Mouse (Mus musculus) neural tube, embryonic 11.5 days (tissue): ENCODE results near the gene Ikzf4. TPM values are rescaled to one million over a fixed set of nuclear protein-coding genes. Genes with fewer than 3 reads are reported as not detected.

Source experiments
- ATAC-seq: fragments of 200-750 bp; cut with Nextera tagmentation; 2 replicates; pipeline ENCODE4 v1.8.0; 2017; ENCODE audit warnings: moderate number of reproducible peaks, mild to moderate bottlenecking, moderate TSS enrichment, moderate library complexity; ENCODE audit not compliant: insufficient read depth, low FRiP score, low TSS enrichment
- DNase-seq: peaks from one replicate; pipeline ENCODE4 v3.0.0-alpha.2; 2015; ENCODE audit warnings: low spot score
- H3K27ac ChIP-seq: fragments of 300-500 bp; sonication (generic); 2 replicates; pipeline ENCODE4 v1.5.1; 2014; ENCODE audit warnings: low read depth, mild to moderate bottlenecking, low read length
- H3K27me3 ChIP-seq: fragments of 300-500 bp; sonication (generic); 2 replicates; pipeline ENCODE4 v1.6.1; 2014; ENCODE audit warnings: mild to moderate bottlenecking, low read length, mixed read lengths; ENCODE audit not compliant: control insufficient read depth, insufficient read depth
- H3K36me3 ChIP-seq: fragments of 300-500 bp; sonication (generic); 2 replicates; pipeline ENCODE4 v1.6.1; 2014; ENCODE audit warnings: mild to moderate bottlenecking, low read length, moderate library complexity, mixed read lengths; ENCODE audit not compliant: control insufficient read depth, insufficient read depth
- H3K4me1 ChIP-seq: fragments of 300-500 bp; sonication (generic); 2 replicates; pipeline ENCODE4 v1.6.1; 2014; ENCODE audit warnings: low read length, mixed read lengths; ENCODE audit not compliant: control insufficient read depth, insufficient read depth
- H3K4me2 ChIP-seq: fragments of 300-500 bp; sonication (generic); 2 replicates; pipeline ENCODE4 v1.6.1; 2014; ENCODE audit warnings: low read depth, mild to moderate bottlenecking, moderate library complexity
- H3K4me3 ChIP-seq: fragments of 300-500 bp; sonication (generic); 2 replicates; pipeline ENCODE4 v1.5.1; 2014; ENCODE audit warnings: low read depth, low read length
- H3K9ac ChIP-seq: fragments of 300-500 bp; sonication (generic); 2 replicates; pipeline ENCODE4 v1.6.1; 2014; ENCODE audit warnings: mild to moderate bottlenecking, low read length
- H3K9me3 ChIP-seq: fragments of 300-500 bp; sonication (generic); 2 replicates; pipeline ENCODE4 v1.6.1; 2016; ENCODE audit warnings: low read length; ENCODE audit not compliant: control insufficient read depth
- WGBS: fragments of 180-500 bp; shearing (Covaris S2); extraction: QIAGEN DNeasy Blood & Tissue Kit; methylation state at CpG from one replicate; pipeline ENCODE4 v1.1.7; 2014; 5-methylcytosine and 5-hydroxymethylcytosine counted together
- polyA plus RNA-seq: library from polyadenylated mRNA; unstranded; fragments of >200 nt; fragmentation: Nextera tagmentation; extraction: Ambion mirVana; gene quantifications from 2 replicates; pipeline ENCODE4 v1.2.1, GENCODE M21; 2014

Ikzf4 gene
- polyA plus RNA-seq, 1 experiment from 2014 or later = 5.1 TPM

DNA sequence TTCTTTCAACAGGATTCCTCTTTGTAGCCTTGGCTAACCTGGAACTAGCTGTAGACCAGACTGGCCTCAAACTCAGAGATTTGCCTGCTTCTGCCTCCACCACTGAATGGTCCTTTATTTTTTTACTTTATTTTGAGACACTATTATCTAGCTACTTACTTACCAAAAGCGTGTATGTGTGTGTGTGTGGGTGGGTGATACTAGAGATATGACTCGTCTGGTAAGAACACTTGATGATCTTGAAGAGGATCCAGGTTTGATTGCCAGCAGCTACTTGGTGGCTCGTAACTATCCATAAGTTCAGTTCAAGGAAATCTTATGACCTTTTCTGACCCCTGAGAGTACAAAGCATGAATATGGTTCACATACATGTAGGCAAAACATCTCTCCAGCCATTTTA lies 19.5 kb upstream of the Ikzf4 start:
- no peak overlapping the region for H3K27ac ChIP-seq
- no peak overlapping the region for H3K9ac ChIP-seq
- DNase-seq = no peak
- H3K4me3 ChIP-seq = no peak overlapping the region
- H3K27me3 ChIP-seq = no peaks in the 10 kb centered on the region
- no peak for ATAC-seq
- no peaks in the 10 kb centered on the region for H3K9me3 ChIP-seq
- WGBS = 87% methylated on average over 3 of the region's 3 CpGs
- 0 out of 2 replicates have a peak, but pooled peaks cover 3% of the 10 kb centered on the region for H3K4me1 ChIP-seq
- H3K4me2 ChIP-seq = no peak overlapping the region
- no peaks in the 10 kb centered on the region for H3K36me3 ChIP-seq

DNA sequence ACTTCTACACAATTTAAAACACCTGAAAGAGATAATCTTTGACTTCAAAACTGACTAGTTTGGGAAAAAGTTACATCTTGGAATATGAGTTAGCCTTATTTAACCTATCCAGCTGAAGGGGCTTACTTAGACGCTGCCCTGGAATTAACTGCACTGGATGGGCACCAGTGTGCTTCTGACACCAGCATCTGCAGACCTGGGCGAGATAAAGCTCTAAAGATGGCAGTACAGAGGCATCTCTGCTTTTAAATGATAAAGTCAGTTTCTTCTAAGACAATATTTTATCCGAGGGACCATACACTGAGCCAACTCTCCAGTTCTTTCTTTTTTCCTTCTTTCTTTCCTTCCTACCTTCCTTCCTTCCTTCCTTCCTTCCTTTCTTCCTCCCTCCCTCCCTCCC lies 19.0 kb upstream of the Ikzf4 start:
- no peak overlapping the region for H3K4me2 ChIP-seq
- no peak for DNase-seq
- no peaks in the 10 kb centered on the region for H3K36me3 ChIP-seq
- H3K27ac ChIP-seq = no peak overlapping the region
- no peak overlapping the region for H3K9ac ChIP-seq
- WGBS = 77% methylated on average over 3 of the region's 3 CpGs
- no peak for ATAC-seq
- H3K27me3 ChIP-seq = no peaks in the 10 kb centered on the region
- no peak overlapping the region for H3K4me3 ChIP-seq
- H3K4me1 ChIP-seq = 0 out of 2 replicates have a peak, but pooled peaks cover 3% of the 10 kb centered on the region
- H3K9me3 ChIP-seq = no peaks in the 10 kb centered on the region

DNA sequence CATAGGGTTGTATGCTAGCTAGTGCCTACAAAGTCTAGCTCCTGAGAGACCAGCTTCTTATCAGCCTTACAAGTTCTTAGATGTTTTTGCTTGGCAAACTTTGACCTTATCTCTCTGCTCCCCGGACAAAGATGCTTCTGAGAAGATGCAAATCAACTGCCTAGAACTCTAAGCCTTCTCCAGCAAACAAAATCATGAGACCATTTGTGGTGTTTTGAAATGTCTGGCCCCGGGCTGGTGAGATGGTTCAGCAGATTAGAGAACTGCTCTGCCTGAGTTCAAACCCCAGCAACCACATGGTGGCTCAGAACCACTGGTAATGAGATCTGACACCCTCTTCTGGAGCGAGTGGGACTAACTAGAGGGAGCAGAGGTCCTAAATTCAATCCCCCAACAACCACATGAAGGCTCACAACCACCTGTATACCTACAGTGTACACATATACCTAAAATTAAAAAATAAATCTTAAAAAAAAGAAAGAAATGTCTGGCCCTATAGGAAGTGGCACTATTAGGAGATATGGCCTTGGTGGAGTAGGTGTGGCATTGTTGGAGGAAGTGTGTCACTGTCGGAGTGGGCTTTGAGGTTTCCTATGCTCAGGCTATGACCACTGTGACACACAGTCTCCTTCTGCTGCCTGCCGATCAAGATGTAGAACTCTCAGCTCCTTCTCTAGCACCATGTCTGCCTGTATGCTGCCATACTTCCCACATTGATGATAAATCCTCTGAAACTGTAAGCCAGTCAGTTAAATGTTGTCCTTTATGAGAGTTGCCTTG lies 17.8 kb upstream of the Ikzf4 start:
- DNase-seq = no peak
- Histone ChIP-seq H3K27ac (no peak overlapping the region), H3K9me3 (no peaks in the 10 kb centered on the region), H3K4me2 (no peak overlapping the region), H3K27me3 (no peaks in the 10 kb centered on the region), H3K4me1 (0 out of 2 replicates have a peak, but pooled peaks cover 2% of the 10 kb centered on the region), H3K4me3 (no peak overlapping the region), H3K9ac (no peak overlapping the region), H3K36me3 (no peaks in the 10 kb centered on the region)
- 74% methylated on average over 5 of the region's 5 CpGs for WGBS
- ATAC-seq = no peak

DNA sequence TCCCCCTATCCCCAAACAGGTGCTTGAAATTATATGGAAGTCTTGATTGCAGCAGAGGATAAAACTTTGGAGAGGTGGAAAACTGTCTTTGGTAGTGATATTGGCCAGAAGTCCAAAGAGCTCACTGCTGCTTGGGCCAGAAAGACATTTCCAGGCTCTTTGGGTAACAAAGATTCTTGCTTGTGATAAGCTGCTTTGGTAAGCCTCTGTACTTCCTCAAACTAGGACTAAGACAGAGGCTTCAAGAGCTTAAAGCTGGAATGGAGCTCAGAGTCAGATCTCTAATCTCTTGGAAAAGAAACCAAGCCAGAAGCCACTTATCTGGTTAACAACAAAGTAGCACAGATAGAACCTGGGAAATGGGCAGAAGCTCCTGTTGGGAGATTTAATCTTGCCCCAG lies 16.7 kb upstream of the Ikzf4 start:
- Histone ChIP-seq H3K4me3 (no peak overlapping the region), H3K9me3 (no peaks in the 10 kb centered on the region)
- no peak for DNase-seq

DNA sequence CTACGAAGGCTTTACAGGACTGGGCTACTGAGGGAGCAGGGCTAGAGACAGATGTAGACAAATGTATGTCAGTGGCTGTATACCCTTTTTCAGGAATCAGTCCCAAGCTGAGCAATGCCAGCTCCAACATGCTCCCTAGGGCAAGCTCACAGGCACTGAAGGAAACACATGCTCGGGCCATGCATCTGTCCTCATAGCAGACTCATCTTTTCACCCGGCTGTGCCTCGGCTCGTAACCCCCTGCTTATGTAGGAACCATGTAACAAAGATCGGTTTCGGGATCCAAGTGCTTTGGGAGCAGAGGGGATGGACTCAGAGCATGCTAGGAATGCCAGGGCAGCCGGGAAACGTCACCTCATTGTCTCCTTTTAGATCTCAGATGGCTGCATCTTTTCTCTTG lies 13.7 kb upstream of the Ikzf4 start:
- H3K9ac ChIP-seq = no peak overlapping the region
- no peaks in the 10 kb centered on the region for H3K4me1 ChIP-seq
- no peak overlapping the region for H3K4me3 ChIP-seq
- H3K36me3 ChIP-seq = no peaks in the 10 kb centered on the region
- no peak for DNase-seq
- no peak overlapping the region for H3K27ac ChIP-seq
- no peaks in the 10 kb centered on the region for H3K27me3 ChIP-seq
- no peak overlapping the region for H3K4me2 ChIP-seq
- ATAC-seq = no peak
- 55% methylated on average over 9 of the region's 9 CpGs for WGBS
- no peaks in the 10 kb centered on the region for H3K9me3 ChIP-seq

More for the DNA sequence above, 16.7 kb upstream of the Ikzf4 start:
- Histone ChIP-seq H3K4me1 (no peaks in the 10 kb centered on the region), H3K27ac (no peak overlapping the region), H3K36me3 (no peaks in the 10 kb centered on the region), H3K4me2 (no peak overlapping the region), H3K27me3 (no peaks in the 10 kb centered on the region), H3K9ac (no peak overlapping the region)
- no peak for ATAC-seq

DNA sequence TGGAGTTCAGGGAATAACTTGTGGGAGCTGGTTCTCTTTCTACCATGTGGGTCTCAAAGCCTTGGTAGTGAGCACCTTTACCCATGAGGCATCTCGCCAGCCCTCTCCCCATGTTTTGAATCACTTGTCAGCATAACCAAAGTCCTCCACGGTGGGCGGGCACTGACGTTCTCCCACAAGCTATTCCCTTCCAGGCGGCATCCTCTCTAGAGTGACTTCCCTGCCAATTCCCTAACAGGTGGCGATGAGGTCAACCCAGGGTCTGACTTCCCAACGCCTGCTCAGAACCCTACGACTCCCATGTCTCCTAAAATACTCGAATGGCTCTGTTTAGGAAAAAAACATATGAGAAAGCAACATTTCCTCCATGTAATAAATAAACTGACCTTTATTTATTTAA lies 12.1 kb upstream of the Ikzf4 start:
- 56% methylated on average over 9 of the region's 9 CpGs for WGBS
- no peak overlapping the region for H3K4me2 ChIP-seq
- H3K4me3 ChIP-seq = no peak overlapping the region
- H3K9me3 ChIP-seq = no peaks in the 10 kb centered on the region
- no peak overlapping the region for H3K27ac ChIP-seq
- ATAC-seq (no peak), DNase-seq (no peak)
- H3K4me1 ChIP-seq = no peaks in the 10 kb centered on the region
- H3K27me3 ChIP-seq = no peaks in the 10 kb centered on the region
- no peak overlapping the region for H3K9ac ChIP-seq
- H3K36me3 ChIP-seq = no peaks in the 10 kb centered on the region

DNA sequence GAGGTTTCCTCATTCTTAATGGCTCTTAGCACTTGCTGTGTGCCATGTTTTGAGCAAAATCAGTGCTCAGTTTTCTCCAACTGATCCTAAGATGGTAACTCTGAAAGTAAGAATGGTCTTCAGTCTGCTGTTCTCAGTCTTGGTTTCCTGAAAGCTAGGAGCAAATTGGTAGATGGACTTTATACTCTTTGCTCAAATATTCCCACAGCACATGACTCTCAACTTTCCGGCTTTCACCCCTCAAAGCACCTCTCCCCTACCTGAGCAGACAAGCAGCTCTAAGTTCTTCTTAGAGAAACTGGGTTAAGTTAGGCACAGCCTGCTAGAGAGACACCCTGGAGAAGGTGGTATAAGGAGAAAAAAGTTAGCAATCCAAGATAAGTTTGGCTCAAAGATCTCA lies 10.9 kb upstream of the Ikzf4 start:
- no peaks in the 10 kb centered on the region for H3K27me3 ChIP-seq
- no peak for DNase-seq
- 89% methylated on average over 1 of the region's 1 CpGs for WGBS
- H3K4me3 ChIP-seq = no peak overlapping the region
- H3K9me3 ChIP-seq = no peaks in the 10 kb centered on the region
- ATAC-seq = no peak
- no peak overlapping the region for H3K4me2 ChIP-seq
- H3K27ac ChIP-seq = no peak overlapping the region
- no peaks in the 10 kb centered on the region for H3K36me3 ChIP-seq
- H3K4me1 ChIP-seq = no peaks in the 10 kb centered on the region
- no peak overlapping the region for H3K9ac ChIP-seq

DNA sequence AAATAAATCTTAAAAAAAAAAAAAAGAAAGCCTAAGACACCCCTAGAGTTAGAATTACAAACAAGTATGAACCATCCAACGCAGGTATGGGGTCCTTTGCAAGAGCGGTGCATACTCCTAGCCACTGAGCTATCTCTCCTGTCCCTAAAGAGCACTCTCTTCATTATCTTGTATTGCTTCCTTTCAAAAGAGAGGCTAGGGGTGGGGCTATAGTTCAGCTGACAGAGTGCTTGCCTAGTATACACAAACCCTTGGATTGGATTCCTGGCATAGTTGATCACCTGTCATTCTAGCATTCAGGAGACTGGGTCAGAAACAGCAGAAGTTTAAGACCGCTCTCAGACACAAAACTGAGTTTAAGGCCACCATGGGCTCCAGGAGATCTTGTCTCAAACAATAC lies 9.5 kb upstream of the Ikzf4 start:
- no peak overlapping the region for H3K9ac ChIP-seq
- H3K27ac ChIP-seq = no peak overlapping the region
- H3K36me3 ChIP-seq = no peaks in the 10 kb centered on the region
- 84% methylated on average over 3 of the region's 3 CpGs for WGBS
- H3K4me1 ChIP-seq = no peaks in the 10 kb centered on the region
- no peaks in the 10 kb centered on the region for H3K27me3 ChIP-seq
- DNase-seq (no peak), ATAC-seq (no peak)
- no peaks in the 10 kb centered on the region for H3K9me3 ChIP-seq
- H3K4me2 ChIP-seq = no peak overlapping the region
- no peak overlapping the region for H3K4me3 ChIP-seq

DNA sequence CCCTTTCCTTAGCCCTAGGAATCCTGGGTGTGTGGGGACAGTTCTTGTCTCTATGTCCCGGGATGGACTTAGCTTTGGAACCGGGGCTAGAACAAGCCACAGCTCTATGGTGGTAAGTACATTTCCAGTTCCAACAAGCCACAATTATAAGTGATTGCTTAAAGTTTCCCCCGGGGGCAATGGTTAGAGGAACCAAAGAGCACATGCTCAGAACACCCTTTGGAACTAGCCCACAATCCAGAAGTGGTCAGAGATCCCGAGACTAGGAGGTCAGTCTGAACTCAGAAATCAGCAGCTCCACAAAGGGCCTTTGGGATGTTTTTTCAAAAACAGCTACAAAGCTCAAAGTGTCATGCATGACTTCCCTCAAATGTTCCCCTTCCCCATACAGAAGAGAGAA lies 8.1 kb upstream of the Ikzf4 start:
- H3K4me2 ChIP-seq = no peak overlapping the region
- 80% methylated on average over 4 of the region's 4 CpGs for WGBS
- H3K9ac ChIP-seq = no peak overlapping the region

More for the DNA sequence above, 8.1 kb upstream of the Ikzf4 start:
- no peaks in the 10 kb centered on the region for H3K27me3 ChIP-seq
- no peaks in the 10 kb centered on the region for H3K4me1 ChIP-seq
- H3K36me3 ChIP-seq = no peaks in the 10 kb centered on the region
- H3K27ac ChIP-seq = no peak overlapping the region
- DNase-seq = no peak
- no peaks in the 10 kb centered on the region for H3K9me3 ChIP-seq
- no peak for ATAC-seq
- no peak overlapping the region for H3K4me3 ChIP-seq
